Mouse (Mus musculus) C2C12 (cell line): ENCODE data around the gene Cep78.

Source experiments
- CEBPB ChIP-seq: IDR thresholded peaks from one replicate; pipeline ENCODE4 v1.6.1; 2011; ENCODE audit warnings: low read depth, mild to moderate bottlenecking, control low read depth, moderate library complexity
- CTCF ChIP-seq: IDR thresholded peaks from one replicate; pipeline ENCODE4 v1.5.1; 2011; ENCODE audit not compliant: control insufficient read depth, insufficient read depth, insufficient read length
- FOSL1 ChIP-seq: IDR thresholded peaks from one replicate; pipeline ENCODE4 v1.8.0; 2011; ENCODE audit warnings: mild to moderate bottlenecking, low read length; ENCODE audit not compliant: poor library complexity, insufficient read depth, severe bottlenecking
- MAX ChIP-seq: IDR thresholded peaks from one replicate; pipeline ENCODE4 v1.6.1; 2011; ENCODE audit warnings: mild to moderate bottlenecking, control low read depth
- MYOD1 ChIP-seq: IDR thresholded peaks from one replicate; pipeline ENCODE4 v1.6.1; 2011; ENCODE audit warnings: low read depth; ENCODE audit not compliant: control insufficient read depth, insufficient read length
- MYOG ChIP-seq: IDR thresholded peaks from one replicate; pipeline ENCODE4 v1.6.1; 2011; ENCODE audit not compliant: control insufficient read depth, insufficient read length; ENCODE audit errors: extremely low read depth
- USF1 ChIP-seq: IDR thresholded peaks from one replicate; pipeline ENCODE4 v1.6.1; 2011; ENCODE audit warnings: low read depth, mild to moderate bottlenecking, control low read depth, moderate library complexity

GRCm38 (mm10) chr19:15996901-15997564 lies 12.2 kb upstream of the Cep78 start:
- no peak for TF ChIP-seq CTCF
- no peak for TF ChIP-seq CEBPB
- no peak for TF ChIP-seq MYOG
- no peak for TF ChIP-seq MAX
- TF ChIP-seq USF1 = no peak
- no peak for TF ChIP-seq FOSL1
- no peak for TF ChIP-seq MYOD1
